Mouse (Mus musculus) lung, embryonic 14.5 days (tissue): ENCODE measurements around the gene Cyp4f39. TPM values are rescaled to one million over a fixed set of nuclear protein-coding genes. Genes with fewer than 3 reads are reported as not detected.
"Not testable (repeated sequence)": the region's sequence is repeated elsewhere in the genome, so short reads cannot be mapped to it uniquely, and the experiment has no call there.

Experiments used
- ATAC-seq: fragments of 200-750 bp; cut with Nextera tagmentation; 2 replicates; pipeline ENCODE4 v1.8.0; 2017; ENCODE audit warnings: mild to moderate bottlenecking, moderate TSS enrichment, moderate library complexity; ENCODE audit not compliant: insufficient read depth
- DNase-seq: peaks from one replicate; pipeline ENCODE4 v3.0.0-alpha.2; 2015
- H3K27ac ChIP-seq: fragments of 300-500 bp; sonication (generic); 2 replicates; pipeline ENCODE4 v1.5.1; 2014; ENCODE audit warnings: low read depth, mild to moderate bottlenecking, moderate library complexity
- H3K27me3 ChIP-seq: fragments of 300-500 bp; sonication (generic); 2 replicates; pipeline ENCODE4 v1.6.1; 2014; ENCODE audit warnings: low read length, control low read depth; ENCODE audit not compliant: insufficient read depth
- H3K36me3 ChIP-seq: fragments of 300-500 bp; sonication (generic); 2 replicates; pipeline ENCODE4 v1.6.1; 2014; ENCODE audit warnings: control low read depth; ENCODE audit not compliant: insufficient read depth
- H3K4me1 ChIP-seq: fragments of 300-500 bp; sonication (generic); 2 replicates; pipeline ENCODE4 v1.6.1; 2014; ENCODE audit warnings: antibody characterized with exemption, control low read depth; ENCODE audit not compliant: insufficient read depth
- H3K4me2 ChIP-seq: fragments of 300-500 bp; sonication (generic); 2 replicates; pipeline ENCODE4 v1.6.1; 2014; ENCODE audit warnings: mild to moderate bottlenecking
- H3K4me3 ChIP-seq: fragments of 300-500 bp; sonication (generic); 2 replicates; pipeline ENCODE4 v1.5.1; 2014; ENCODE audit warnings: low read depth, low read length
- H3K9ac ChIP-seq: fragments of 300-500 bp; sonication (generic); 2 replicates; pipeline ENCODE4 v1.6.1; 2014
- H3K9me3 ChIP-seq: fragments of 300-500 bp; sonication (generic); 2 replicates; pipeline ENCODE4 v1.6.1; 2016; ENCODE audit warnings: low read depth, low read length, control low read depth
- CTCF ChIP-seq: IDR thresholded peaks from 2 replicates; pipeline ENCODE4 v1.5.1; 2016; ENCODE audit warnings: antibody characterized with exemption, low read depth
- WGBS: fragments of 180-500 bp; shearing (Covaris S2); extraction: QIAGEN DNeasy Blood & Tissue Kit; methylation state at CpG from one replicate; pipeline ENCODE4 v1.1.7; 2014; 5-methylcytosine and 5-hydroxymethylcytosine counted together
- polyA plus RNA-seq: library from polyadenylated mRNA; unstranded; fragments of >200 nt; fragmentation: Nextera tagmentation; extraction: Ambion mirVana; gene quantifications from 2 replicates; pipeline ENCODE4 v1.2.1, GENCODE M21; 2014

Gene Cyp4f39
- polyA plus RNA-seq, 1 experiment from 2014 or later: 0.72 TPM

DNA sequence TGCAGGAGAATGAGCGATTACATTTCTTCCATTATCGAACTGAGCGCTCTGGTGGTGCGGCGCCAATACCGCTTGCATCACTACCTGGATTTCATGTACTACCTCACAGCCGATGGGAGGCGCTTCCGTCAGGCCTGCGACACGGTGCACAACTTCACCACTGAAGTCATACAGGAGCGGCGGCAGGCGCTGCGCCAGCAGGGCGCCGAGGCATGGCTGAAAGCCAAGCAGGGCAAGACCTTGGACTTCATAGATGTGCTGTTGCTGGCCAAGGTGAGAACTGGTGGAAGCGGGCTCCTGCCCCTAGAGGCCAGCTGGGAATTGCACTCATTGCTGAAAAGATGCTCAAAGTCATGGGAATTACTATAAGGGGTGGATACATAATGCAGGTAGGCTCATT lies 30.7 kb downstream of the Cyp4f39 start:
- Histone ChIP-seq H3K27me3 (peaks cover 6% of the 10 kb centered on the region; the same call in 1 of the 2 replicates), H3K9me3 (no peaks in the 10 kb centered on the region), H3K4me2 (peak overlapping the region; percentile 40), H3K9ac (no peak overlapping the region), H3K27ac (no peak overlapping the region), H3K4me1 (no peaks in the 10 kb centered on the region), H3K4me3 (no peak overlapping the region), H3K36me3 (no peaks in the 10 kb centered on the region)
- ATAC-seq (peak; percentile 41; the same call in 1 of the 2 replicates), DNase-seq (peak; percentile 80)
- WGBS: 11% methylated on average over 18 of the region's 18 CpGs
- peak; percentile 79 for TF ChIP-seq CTCF

DNA sequence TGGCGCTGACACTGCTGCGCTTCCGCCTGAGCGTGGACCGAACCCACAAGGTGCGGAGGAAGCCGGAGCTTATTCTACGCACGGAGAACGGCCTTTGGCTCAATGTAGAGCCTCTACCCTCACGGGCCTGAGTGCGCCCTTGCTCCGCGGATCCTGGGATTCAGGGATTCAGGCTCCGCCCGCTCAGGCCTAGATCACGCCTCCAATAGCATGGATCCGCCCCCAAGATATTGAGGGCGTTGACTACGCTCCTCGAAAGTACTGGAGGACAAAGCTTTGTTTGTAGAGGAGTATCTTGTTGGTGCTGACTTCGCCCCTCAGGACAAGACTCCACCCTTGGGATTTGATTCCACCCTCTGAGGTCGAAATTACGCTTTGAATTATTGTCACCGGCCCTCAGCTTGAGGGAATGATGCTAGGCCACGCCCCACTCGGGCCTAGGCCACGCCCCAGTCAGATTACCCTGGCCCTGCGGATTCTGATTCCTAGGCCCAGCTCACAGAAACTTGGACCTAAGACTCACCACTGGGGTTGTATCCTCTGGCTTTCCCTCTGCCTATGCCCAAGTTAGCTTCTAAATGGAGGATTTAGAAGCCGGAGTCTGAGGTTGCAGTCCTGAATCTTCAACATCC lies 39.9 kb downstream of the Cyp4f39 start:
- WGBS: 10% methylated on average over 30 of the region's 30 CpGs
- Histone ChIP-seq H3K27ac (no peak overlapping the region), H3K9me3 (no peaks in the 10 kb centered on the region; the same call in 1 of the 2 replicates), H3K4me3 (peak overlapping the region; percentile 31), H3K4me2 (peak overlapping the region; percentile 62), H3K27me3 (no peaks in the 10 kb centered on the region), H3K4me1 (peaks cover 4% of the 10 kb centered on the region; the same call in 1 of the 2 replicates), H3K36me3 (no peaks in the 10 kb centered on the region), H3K9ac (peak overlapping the region; percentile 47)
- ATAC-seq (peak; percentile 90), DNase-seq (peak; percentile 83)
- no peak for TF ChIP-seq CTCF

DNA sequence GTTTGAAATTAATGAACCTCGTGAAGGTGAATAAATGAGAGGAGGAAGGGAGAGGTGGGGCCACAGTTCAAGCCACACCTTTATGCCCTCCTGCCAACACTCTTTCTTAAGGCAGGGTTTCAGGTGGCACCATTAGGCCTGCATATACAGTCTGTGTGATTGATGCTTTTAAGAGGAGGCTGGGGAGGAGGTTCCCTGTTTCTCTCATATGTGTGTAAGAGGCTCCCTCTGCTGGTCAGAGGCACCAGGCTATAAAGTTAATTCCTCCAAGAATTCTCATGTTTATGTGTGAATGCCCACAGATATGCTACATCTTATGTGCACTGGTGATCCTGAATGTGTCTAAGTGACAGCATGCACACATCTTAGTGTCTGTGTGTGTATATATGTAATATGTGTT lies 42.1 kb downstream of the Cyp4f39 start:
- Histone ChIP-seq H3K9ac (no peak overlapping the region), H3K36me3 (no peaks in the 10 kb centered on the region), H3K27me3 (no peaks in the 10 kb centered on the region), H3K4me3 (no peak overlapping the region), H3K9me3 (no peaks in the 10 kb centered on the region; the same call in 1 of the 2 replicates), H3K4me1 (peaks cover 4% of the 10 kb centered on the region; the same call in 1 of the 2 replicates), H3K27ac (no peak overlapping the region), H3K4me2 (no peak overlapping the region)
- peak; percentile 81 for TF ChIP-seq CTCF
- ATAC-seq: peak; percentile 51; the same call in 1 of the 2 replicates
- DNase-seq: peak; percentile 88
- WGBS: 43% methylated on average over 1 of the region's 1 CpGs

DNA sequence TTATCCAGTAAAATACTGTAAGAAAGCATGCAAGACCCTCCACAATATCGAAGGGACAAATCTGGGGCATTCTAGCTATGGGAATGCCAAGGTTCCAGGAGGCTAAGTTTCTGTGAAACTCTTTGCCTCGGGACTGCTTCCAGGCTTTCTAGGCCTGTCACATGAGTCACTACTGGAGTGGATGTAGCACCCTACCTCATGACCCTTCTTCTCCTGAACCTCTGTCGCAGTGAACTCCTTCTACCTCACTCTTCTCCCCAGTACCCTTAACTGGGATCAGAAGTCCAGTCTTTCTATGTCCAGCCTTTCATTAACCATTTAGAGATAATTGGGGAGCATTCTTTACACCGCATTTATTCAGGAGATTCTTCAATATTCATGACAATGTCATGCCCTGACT lies 48.0 kb downstream of the Cyp4f39 start:
- not testable (repeated sequence) for DNase-seq, H3K4me3 ChIP-seq, H3K9ac ChIP-seq, H3K4me1 ChIP-seq, H3K4me2 ChIP-seq, H3K27ac ChIP-seq, H3K9me3 ChIP-seq, H3K36me3 ChIP-seq, ATAC-seq, H3K27me3 ChIP-seq
- WGBS: 78% methylated on average over 4 of the region's 4 CpGs

DNA sequence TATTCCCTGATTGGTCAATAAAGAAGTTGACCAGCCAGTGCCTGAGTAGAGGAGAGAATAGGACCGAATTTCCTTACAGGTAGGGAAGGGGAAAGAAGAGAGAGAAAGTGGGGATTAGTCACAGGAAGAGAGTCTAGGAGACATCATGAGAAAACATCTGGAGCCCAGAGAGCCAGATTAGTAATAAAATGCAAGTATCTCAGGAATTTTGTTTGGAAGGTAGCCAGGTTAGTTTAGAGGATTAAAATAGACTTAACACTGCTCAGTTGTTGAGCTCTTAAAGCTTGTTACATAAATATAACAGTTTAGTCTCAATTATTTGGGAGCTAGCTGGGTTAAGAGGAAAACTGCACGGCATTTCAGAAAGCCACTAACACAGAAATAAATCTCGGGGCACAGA lies 48.5 kb downstream of the Cyp4f39 start:
- no peak for TF ChIP-seq CTCF
- 66% methylated on average over 3 of the region's 3 CpGs for WGBS
- Histone ChIP-seq H3K27ac (no peak overlapping the region), H3K9me3 (no peaks in the 10 kb centered on the region; the same call in 1 of the 2 replicates), H3K9ac (no peak overlapping the region), H3K4me3 (no peak overlapping the region), H3K36me3 (no peaks in the 10 kb centered on the region), H3K27me3 (no peaks in the 10 kb centered on the region), H3K4me2 (no peak overlapping the region), H3K4me1 (no peaks in the 10 kb centered on the region)
- DNase-seq (peak; percentile 44), ATAC-seq (no peak)

DNA sequence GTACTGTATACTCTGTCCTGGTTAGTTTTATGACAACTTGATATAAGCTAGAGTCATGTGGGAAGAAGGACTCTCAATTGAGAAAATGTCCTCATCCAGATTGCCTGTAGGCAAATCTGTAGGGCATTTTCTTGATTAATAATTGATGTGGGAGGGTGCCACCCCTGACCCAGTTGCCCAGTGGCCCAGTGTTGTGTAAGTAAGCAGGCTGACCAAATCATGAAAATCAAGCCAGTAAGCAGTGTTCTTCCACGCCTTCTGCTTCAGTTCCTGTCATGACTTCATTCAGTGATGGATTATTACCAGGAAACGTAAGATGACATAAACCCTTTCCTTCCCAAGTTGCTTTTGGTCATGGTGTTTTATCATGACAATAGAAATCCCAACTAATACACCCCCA lies 50.6 kb downstream of the Cyp4f39 start:
- no peak overlapping the region for H3K4me2 ChIP-seq
- no peak overlapping the region for H3K9ac ChIP-seq
- H3K27me3 ChIP-seq: no peaks in the 10 kb centered on the region
- TF ChIP-seq CTCF: no peak
- H3K4me3 ChIP-seq: no peak overlapping the region
- no peak for DNase-seq
- WGBS: 49% methylated on average over 2 of the region's 2 CpGs
- H3K9me3 ChIP-seq: no peaks in the 10 kb centered on the region
- no peak for ATAC-seq
- no peaks in the 10 kb centered on the region for H3K36me3 ChIP-seq
- no peak overlapping the region for H3K27ac ChIP-seq
- peaks cover 4% of the 10 kb centered on the region; the same call in 1 of the 2 replicates for H3K4me1 ChIP-seq

DNA sequence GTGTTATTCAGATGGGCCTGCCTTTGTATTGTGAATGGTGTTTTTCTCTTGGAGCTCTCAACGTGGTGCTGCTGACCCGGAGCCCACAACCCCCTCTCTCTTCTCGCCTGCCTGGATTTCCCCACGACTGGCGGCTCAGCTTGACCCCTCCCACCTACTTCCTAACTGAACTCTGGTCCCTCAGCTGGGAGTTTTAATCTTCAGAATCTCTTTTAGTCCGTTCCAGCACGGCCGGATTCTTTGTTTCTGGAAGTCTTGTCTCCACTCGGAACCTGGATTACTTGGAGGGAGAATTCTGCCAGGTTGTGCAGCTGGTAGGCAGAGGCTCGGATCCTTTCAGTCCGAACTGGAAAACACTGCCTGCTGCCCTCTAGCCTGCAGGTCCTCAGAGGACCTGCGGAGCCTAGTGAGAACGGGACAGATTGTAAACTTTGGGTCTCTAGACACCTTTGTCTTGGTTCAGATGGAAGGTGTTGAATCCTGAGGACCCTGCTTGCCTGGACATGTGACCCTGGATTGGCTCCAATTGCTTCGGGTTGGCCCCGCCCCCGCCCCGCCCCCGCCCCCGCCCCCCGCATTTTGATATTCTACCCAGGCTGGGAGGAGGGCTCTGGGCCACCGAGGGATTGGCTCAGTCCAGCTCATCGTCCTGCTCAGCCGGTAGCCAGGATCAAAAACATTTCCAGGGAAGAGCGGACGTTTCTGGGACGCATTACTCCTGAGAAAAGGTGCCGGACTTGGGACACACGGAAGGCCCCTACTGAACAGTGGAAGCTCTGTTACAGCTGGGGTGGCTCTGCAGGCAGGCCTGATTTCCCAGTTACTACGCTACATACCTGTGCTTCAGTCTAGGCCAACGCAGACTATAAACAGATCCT lies 53.6 kb downstream of the Cyp4f39 start, which contains the start of gene Cyp4f17:
TSS of gene Cyp4f17 (plus strand) at position 200 of the 878 bp plus-strand sequence.
- WGBS: under 1% methylated on average over 30 of the region's 30 CpGs
- TF ChIP-seq CTCF: no peak
- Histone ChIP-seq H3K4me2 (peak within 1 kb of the TSS; percentile 91), H3K9me3 (no peaks in the 10 kb centered on the region), H3K27ac (peak within 1 kb of the TSS; percentile 75), H3K36me3 (no peaks in the 10 kb centered on the region), H3K4me3 (peak within 1 kb of the TSS; percentile 52), H3K9ac (peak within 1 kb of the TSS; percentile 65), H3K4me1 (peaks cover 4% of the 10 kb centered on the region; the same call in 1 of the 2 replicates), H3K27me3 (no peaks in the 10 kb centered on the region)
- DNase-seq: peak; percentile 79
- peak; percentile 92 for ATAC-seq
